Mouse (Mus musculus) midbrain, embryonic 11.5 days (tissue): ENCODE results near the gene Clec18a. TPM values are rescaled to one million over a fixed set of nuclear protein-coding genes. Genes with fewer than 3 reads are reported as not detected.
"Not testable (repeated sequence)": the region's sequence is repeated elsewhere in the genome, so short reads cannot be mapped to it uniquely, and the experiment has no call there.

Source experiments
- ATAC-seq: fragments of 200-750 bp; cut with Nextera tagmentation; 2 replicates; pipeline ENCODE4 v1.8.0; 2017; ENCODE audit warnings: moderate TSS enrichment, moderate library complexity; ENCODE audit not compliant: low FRiP score
- DNase-seq: peaks from one replicate; pipeline ENCODE4 v3.0.0; 2015; ENCODE audit warnings: low spot score; ENCODE audit errors: missing footprints
- H3K27ac ChIP-seq: fragments of 300-500 bp; sonication (generic); 2 replicates; pipeline ENCODE4 v1.5.1; 2014; ENCODE audit warnings: low read depth, low read length
- H3K27me3 ChIP-seq: fragments of 300-500 bp; sonication (generic); 2 replicates; pipeline ENCODE4 v1.6.1; 2014; ENCODE audit warnings: mild to moderate bottlenecking, low read length, moderate library complexity, mixed read lengths; ENCODE audit not compliant: control insufficient read depth, insufficient read depth
- H3K36me3 ChIP-seq: fragments of 300-500 bp; sonication (generic); 2 replicates; pipeline ENCODE4 v1.6.1; 2014; ENCODE audit warnings: mild to moderate bottlenecking, low read length, moderate library complexity, mixed read lengths; ENCODE audit not compliant: control insufficient read depth, insufficient read depth
- H3K4me1 ChIP-seq: fragments of 300-500 bp; sonication (generic); 2 replicates; pipeline ENCODE4 v1.6.1; 2014; ENCODE audit warnings: low read length; ENCODE audit not compliant: control insufficient read depth, insufficient read depth
- H3K4me2 ChIP-seq: fragments of 300-500 bp; sonication (generic); 2 replicates; pipeline ENCODE4 v1.6.1; 2014; ENCODE audit warnings: mild to moderate bottlenecking, moderate library complexity
- H3K4me3 ChIP-seq: fragments of 300-500 bp; sonication (generic); 2 replicates; pipeline ENCODE4 v1.5.1; 2014; ENCODE audit warnings: low read depth, low read length
- H3K9ac ChIP-seq: fragments of 300-500 bp; sonication (generic); 2 replicates; pipeline ENCODE4 v1.6.1; 2014; ENCODE audit warnings: low read length
- H3K9me3 ChIP-seq: fragments of 300-500 bp; sonication (generic); 2 replicates; pipeline ENCODE4 v1.6.1; 2016; ENCODE audit warnings: low read length; ENCODE audit not compliant: control insufficient read depth
- WGBS: fragments of 180-500 bp; shearing (Covaris S2); extraction: QIAGEN DNeasy Blood & Tissue Kit; methylation state at CpG from one replicate; pipeline ENCODE4 v1.1.7; 2014; 5-methylcytosine and 5-hydroxymethylcytosine counted together
- microRNA-seq: library from miRNA; unstranded; fragments of <30 nt; microRNA quantifications from one replicate; pipeline ENCODE4, GENCODE M21; 2017
- polyA plus RNA-seq: library from polyadenylated mRNA; unstranded; fragments of >200 nt; fragmentation: Nextera tagmentation; extraction: Ambion mirVana; gene quantifications from 2 replicates; pipeline ENCODE4 v1.2.1, GENCODE M21; 2014

Gene Clec18a
- polyA plus RNA-seq, 1 experiment from 2014 or later: 0.77 TPM

GRCm38 (mm10) chr8:111029589-111029988 is 62.6 kb downstream of the Clec18a start:
- H3K4me1 ChIP-seq: peaks cover 7% of the 10 kb centered on the region
- no peak overlapping the region for H3K4me2 ChIP-seq
- no peak overlapping the region for H3K27ac ChIP-seq
- ATAC-seq (no peak), DNase-seq (no peak)
- H3K9ac ChIP-seq: no peak overlapping the region
- WGBS: 64% methylated on average over 4 of the region's 4 CpGs
- no peak overlapping the region for H3K4me3 ChIP-seq
- no peaks in the 10 kb centered on the region for H3K36me3 ChIP-seq
- H3K27me3 ChIP-seq: no peaks in the 10 kb centered on the region
- no peaks in the 10 kb centered on the region for H3K9me3 ChIP-seq

- H3K4me3 ChIP-seq: peak overlapping the region; percentile 79
- no peaks in the 10 kb centered on the region for H3K36me3 ChIP-seq
- no peak overlapping the region for H3K27ac ChIP-seq
- DNase-seq (peak; percentile 97), ATAC-seq (peak; percentile 83)
- H3K9ac ChIP-seq: peak overlapping the region; percentile 80
- no peaks in the 10 kb centered on the region for H3K27me3 ChIP-seq
- H3K4me1 ChIP-seq: peaks cover 4% of the 10 kb centered on the region; the same call in 1 of the 2 replicates
- H3K4me2 ChIP-seq: peak overlapping the region; percentile 87
- no peaks in the 10 kb centered on the region for H3K9me3 ChIP-seq
- WGBS: under 1% methylated on average over 31 of the region's 31 CpGs
These were observed 64.8 kb downstream of the Clec18a start for GRCm38 (mm10) chr8:111027391-111027937.

- not testable (repeated sequence) for H3K9ac ChIP-seq, H3K4me3 ChIP-seq, H3K9me3 ChIP-seq, H3K27ac ChIP-seq, DNase-seq, H3K36me3 ChIP-seq, H3K4me2 ChIP-seq, H3K4me1 ChIP-seq, ATAC-seq, H3K27me3 ChIP-seq
- 100% methylated on average over 1 of the region's 2 CpGs for WGBS
These were observed 65.6 kb downstream of the Clec18a start for GRCm38 (mm10) chr8:111026609-111027008.

GRCm38 (mm10) chr8:111010230-111010991 is 81.8 kb downstream of the Clec18a start:
- H3K4me1 ChIP-seq, H3K4me3 ChIP-seq, ATAC-seq, H3K27ac ChIP-seq, H3K27me3 ChIP-seq, H3K9me3 ChIP-seq, H3K4me2 ChIP-seq, DNase-seq, H3K36me3 ChIP-seq, H3K9ac ChIP-seq: not testable (repeated sequence)
- WGBS: 90% methylated on average over 7 of the region's 10 CpGs

Small RNA genes within 50 kb of the gene (microRNA-seq; reads per million reads assigned to microRNA genes)
- not detected for gene Gm24103
- gene Mir3473d: not detected

Other genes with a start within 250 kb of the Clec18a start
- 65.3 and 70.0 TPM in 2 replicates for gene Cog4, start 245.8 kb downstream of the Clec18a start, polyA plus RNA-seq
- 203 and 205 TPM in 2 replicates for gene Sf3b3, start 245.6 kb downstream of the Clec18a start, polyA plus RNA-seq
- 4.0 and 4.3 TPM in 2 replicates for gene Fuk, start 189.9 kb downstream of the Clec18a start, polyA plus RNA-seq
- gene St3gal2, start 172.5 kb downstream of the Clec18a start, polyA plus RNA-seq: 11.2 and 11.3 TPM in 2 replicates
- 32.8 and 33.4 TPM in 2 replicates for gene Ddx19a, start 94.6 kb downstream of the Clec18a start, polyA plus RNA-seq
- gene Ddx19b, start 60.7 kb downstream of the Clec18a start, polyA plus RNA-seq: 7.9 and 8.3 TPM in 2 replicates
- 73.2 and 79.9 TPM in 2 replicates for gene Aars, start 59.3 kb downstream of the Clec18a start, polyA plus RNA-seq
- gene Exosc6, start 36.1 kb downstream of the Clec18a start, polyA plus RNA-seq: 8.4 and 10.8 TPM in 2 replicates
- 5.0 and 7.1 TPM in 2 replicates for gene Pdpr, start 2.2 kb upstream of the Clec18a start, polyA plus RNA-seq
- 76.6 and 82.4 TPM in 2 replicates for gene Glg1, start 166.8 kb upstream of the Clec18a start, polyA plus RNA-seq
- gene Rfwd3, start 207.8 kb upstream of the Clec18a start, polyA plus RNA-seq: 91.4 and 93.6 TPM in 2 replicates
- gene Mlkl, start 245.8 kb upstream of the Clec18a start, polyA plus RNA-seq: 0.45 and 0.65 TPM in 2 replicates